Mouse (Mus musculus) gastrocnemius, postnatal 14 days (tissue): ENCODE results near the gene Mblac1. TPM values are rescaled to one million over a fixed set of nuclear protein-coding genes. Genes with fewer than 3 reads are reported as not detected.
A peak's percentile ranks its signal among the peaks of the same experiment; 100 is the strongest.
"Not testable (repeated sequence)": the region's sequence is repeated elsewhere in the genome, so short reads cannot be mapped to it uniquely, and the experiment has no call there.

Source experiments
- DNase-seq: peaks from one replicate; pipeline ENCODE4 v3.0.0; 2021; ENCODE audit warnings: mixed read lengths
- intact Hi-C: fragments of 180-260 bp; cut with DNase I; formaldehyde crosslinking; loops from one replicate; pipeline ENCODE4 v1.15.1; 2025; ENCODE audit warnings: low total_unique reads
- microRNA-seq, 2 experiments: library from miRNA; unstranded; fragments of <30 nt; microRNA quantifications; one replicate each; pipeline ENCODE4 v1.2.0; 2021
- total RNA-seq, 2 experiments: library from RNA; stranded (reverse); gene quantifications; 2 replicates each; pipeline ENCODE4 v1.2.3; 2021

Gene Mblac1
- total RNA-seq, 2 experiments from 2014 or later = 2.6 to 2.9 TPM

DNA sequence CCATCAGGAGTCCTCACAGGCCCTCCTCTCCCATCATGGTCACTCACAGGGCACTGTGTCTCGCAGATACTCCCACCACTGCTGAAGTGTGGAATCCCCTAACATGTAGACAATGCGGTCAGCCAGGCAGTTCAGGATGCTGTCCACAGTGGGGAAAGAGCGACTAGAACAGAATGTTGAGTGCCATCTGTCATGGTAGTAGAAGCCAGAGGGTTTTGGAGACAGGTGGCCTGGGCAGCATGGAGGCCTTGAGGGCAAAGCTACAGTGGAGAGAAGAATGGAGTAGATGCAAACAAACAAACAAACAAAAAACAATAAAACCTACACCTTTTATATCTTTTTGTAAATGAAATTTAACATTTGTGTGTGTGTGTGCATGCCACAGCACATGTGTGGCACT is 8.0 kb downstream of the Mblac1 start:
- intact Hi-C loops = loop anchor here (5.0 kb wide), 1 partner anchor 50 kb away; no protein-coding TSS in a partner anchor
- DNase-seq = no peak

DNA sequence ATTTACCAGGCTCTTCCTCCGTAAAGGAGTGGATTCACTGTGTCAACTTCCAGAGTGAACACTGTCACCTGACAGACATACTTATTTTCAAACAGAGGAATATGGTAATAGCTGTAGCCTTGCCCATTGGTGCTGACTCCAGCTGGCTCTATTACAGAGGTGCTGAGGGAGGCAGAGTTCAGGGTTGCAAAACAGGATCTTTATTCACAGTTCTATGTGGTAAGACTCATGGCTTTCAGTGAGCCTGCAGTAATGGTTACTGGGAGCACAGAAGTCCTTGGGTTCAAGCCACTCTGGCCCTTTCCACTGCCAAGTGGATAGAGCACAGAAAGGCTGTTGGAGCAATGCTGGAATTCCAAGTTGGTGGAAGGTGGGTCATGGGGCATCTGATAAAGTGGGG is 13.1 kb downstream of the Mblac1 start:
- intact Hi-C loops = no loop called here
- no peak for DNase-seq

DNA sequence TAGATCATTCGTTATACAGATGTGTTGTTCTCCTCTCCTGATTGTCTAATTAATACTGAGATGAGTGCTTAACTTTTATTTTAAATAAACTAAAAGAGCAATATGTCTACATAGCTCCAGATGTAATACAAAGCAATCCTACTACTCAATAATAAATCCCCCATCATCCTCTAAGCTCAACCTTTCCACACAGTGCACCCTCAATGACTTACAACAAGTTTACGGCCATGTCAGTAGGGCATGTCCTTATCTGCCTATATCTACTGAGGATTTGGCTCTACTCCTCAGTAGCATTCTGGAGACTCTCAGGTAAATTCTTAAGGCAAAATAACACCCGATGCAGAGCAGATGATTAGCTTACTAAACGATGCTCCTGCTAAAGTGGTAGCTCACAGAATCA is 13.8 kb downstream of the Mblac1 start:
- intact Hi-C loops = no loop called here
- DNase-seq = no peak

DNA sequence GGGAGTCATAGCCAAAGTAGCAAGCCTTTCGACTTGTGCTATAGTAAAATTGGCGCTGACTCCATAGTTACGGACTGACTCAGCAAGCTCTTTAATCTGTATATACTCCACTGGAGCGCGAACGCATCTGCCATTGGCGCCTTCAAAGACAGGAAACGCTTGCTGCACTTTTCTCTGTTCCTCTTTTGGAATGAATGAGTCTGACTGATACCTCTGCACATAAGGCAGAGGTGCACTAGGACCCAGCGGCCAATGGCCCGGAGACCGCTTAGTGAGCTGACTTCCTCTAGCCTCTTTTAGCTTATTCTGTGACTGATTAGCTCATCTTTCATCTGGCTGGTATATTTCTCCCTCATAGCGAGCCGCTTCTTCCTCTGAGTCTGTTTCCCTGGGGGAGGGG is 22.5 kb downstream of the Mblac1 start:
- intact Hi-C loops, DNase-seq: not testable (repeated sequence)

DNA sequence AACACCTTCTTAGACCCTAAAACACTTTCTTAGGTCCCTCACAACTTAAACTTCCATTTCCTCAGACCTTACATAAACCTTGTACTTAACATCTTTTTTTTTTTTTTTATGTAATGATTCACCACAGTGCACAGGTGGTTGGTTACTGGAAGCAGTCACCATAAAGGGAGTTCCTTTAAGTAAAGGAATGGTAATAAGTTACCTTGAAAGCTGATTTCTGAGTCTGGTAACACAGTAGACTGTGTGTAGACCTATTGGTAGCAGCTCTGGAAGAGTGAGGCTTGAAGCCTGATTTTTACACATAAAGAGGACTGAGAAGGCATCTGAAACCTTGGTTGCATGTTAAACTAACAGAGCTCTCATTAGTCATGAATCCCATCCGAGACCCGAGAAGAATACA is 25.8 kb downstream of the Mblac1 start:
- intact Hi-C loops = no loop called here
- no peak for DNase-seq

DNA sequence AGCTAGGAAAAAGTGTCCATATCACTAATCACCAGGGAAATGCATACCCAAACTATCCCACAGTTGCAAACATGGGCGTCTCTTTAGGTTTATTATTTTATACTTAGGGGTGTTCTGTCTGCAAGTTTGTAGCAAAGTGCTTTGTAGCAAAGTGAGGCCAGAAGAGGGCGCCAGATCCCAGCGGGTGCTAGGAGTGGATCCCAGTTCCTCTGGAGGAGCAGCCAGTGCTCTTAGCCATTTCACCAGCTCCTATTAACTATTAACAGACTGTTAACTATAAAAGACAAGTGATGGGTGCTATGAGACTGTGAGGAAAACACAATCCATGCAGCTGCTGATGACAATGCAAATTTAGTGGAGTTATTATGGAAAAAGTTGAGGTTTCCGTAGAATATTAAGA is 28.0 kb downstream of the Mblac1 start:
- intact Hi-C loops = no loop called here
- peak; percentile 85 for DNase-seq

DNA sequence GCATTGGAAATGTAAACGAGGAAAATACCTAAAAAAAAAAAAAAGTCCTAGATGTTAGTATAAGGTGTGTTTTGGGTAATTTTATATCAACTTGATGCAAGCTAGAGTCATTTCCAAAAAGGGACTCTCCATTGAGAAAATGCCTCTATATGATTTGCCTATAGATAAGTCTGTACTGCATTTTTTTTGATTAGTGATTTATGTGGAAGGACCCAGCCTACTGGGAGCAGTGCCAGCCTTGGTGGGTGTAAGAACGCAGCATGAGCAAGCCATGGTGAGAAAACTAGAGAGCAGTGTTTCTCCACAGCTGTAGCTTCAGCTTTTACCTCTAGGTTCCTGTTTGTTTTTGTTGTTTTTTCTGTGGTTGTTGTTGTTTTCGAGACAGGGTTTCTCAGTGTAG is 29.2 kb downstream of the Mblac1 start:
- intact Hi-C loops = no loop called here
- DNase-seq = no peak

DNA sequence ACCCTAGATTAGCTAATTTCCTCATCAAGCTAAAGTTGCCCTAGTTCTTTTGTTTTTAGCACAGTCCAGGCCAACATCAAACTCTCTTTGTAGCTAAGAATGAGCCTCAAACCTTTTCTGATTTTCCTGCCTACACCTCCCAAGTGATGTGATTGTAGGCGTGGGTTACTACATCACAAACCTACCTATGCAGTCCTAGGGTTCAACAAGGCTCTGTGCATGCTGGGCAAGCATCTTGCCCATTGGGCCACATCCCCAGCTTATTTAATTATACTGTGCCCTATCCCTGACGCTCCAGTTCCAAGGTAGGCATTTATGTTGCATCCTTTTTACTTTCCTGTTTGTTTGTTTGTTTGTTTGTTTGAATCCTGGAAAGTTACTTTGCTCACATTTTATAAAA is 31.6 kb downstream of the Mblac1 start, which contains the start of gene Nxpe5:
Nxpe5 (plus strand) TSS at position 199 of the 400 bp plus-strand sequence.
- DNase-seq = no peak
- intact Hi-C loops = no loop called here

DNA sequence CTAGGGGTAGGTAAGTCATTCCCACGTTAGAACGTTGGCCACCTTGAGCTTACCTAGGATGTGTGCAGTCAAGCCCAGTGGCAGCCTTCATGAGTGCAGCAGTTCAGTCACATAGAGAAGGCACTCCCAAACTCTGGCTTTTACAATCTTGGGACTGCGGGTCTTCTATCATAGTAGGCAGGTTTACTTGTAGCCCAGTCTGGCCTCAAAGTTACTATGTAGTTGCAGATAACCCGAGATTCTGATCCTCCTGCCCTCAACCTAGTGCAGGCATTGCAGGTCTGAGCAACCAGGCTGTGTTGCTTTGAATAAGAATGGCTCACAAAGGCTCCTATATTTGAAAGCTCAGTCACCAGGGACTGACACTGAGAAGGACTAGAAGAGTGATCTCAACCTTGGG is 32.4 kb downstream of the Mblac1 start:
- intact Hi-C loops = no loop called here
- DNase-seq = no peak

DNA sequence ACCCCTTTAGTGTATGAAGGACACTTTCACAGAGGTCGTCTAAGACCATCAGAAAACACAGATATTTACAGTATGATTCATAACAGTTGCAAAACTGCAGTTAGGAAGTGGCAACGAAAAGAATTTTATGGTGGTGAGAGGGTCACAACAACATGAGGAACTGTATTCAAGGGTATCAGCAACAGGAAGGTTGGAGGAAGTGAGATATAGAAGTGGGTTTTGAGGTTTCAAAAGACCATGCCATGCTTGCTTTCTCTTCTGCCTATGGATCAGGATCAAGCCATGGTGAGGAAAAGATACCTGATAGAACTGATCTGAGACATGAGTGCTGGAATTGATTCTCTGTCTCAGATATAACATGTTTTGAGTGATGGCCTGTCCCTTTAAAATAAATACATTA is 33.3 kb downstream of the Mblac1 start:
- intact Hi-C loops = no loop called here

DNA sequence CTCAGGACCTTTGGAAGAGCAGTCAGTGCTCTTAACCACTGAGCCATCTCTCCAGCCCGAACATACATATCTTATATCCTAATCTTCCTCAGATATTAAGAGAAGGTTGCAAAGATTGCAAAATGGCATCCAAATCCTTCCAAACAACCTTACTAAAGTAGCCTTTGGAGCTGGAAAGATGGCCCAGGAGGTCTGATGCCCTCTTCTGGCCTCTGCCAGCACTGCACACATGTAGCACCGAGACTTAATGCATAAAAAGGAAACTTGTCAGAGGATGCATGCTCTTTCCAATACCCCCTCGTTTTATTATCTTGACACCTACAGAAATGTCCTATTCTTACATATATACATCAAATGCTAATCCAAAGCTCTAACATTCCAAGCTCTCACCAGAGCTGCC is 33.9 kb downstream of the Mblac1 start:
- intact Hi-C loops = no loop called here
- DNase-seq = peak; percentile 18

More for the DNA sequence above, 33.3 kb downstream of the Mblac1 start:
- no peak for DNase-seq

DNA sequence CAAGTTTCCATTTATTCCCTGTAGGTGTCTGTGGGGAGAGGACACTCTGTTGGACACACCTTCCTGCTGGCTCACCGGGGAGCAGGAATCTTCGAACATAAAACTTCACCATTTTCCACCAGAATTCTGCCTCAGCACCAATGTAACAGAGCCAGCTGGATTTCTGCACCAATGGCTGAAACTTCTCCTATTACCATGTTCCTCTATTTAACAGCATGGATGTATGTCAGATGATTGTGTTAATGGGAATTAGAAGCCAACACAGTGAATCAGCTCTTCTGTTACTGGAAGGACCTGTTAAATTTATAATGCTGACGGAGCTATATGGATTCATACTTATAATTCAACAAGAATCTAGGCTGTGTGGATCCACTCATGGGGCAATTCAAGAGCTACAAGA is 35.4 kb downstream of the Mblac1 start:
- DNase-seq = no peak
- intact Hi-C loops = no loop called here

DNA sequence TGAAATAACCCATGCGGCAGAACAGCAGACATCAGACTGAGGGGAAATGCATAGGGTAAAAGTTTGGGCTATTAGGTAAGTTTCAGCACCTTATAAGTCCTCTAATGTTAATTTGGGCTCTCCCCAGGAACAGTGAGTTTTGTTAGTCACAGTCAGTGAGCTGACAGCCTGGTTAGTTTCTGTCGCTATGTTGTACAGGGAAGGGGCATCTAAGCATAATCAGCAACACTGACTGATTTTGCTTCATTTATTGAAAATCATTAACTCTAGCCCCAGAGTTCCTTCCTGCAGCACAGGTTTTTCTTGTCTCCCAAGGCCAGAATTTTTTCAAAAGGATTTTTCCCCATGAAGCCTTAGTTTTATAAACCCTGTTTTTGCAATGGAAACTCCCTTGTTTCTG is 39.7 kb downstream of the Mblac1 start:
- intact Hi-C loops = no loop called here
- no peak for DNase-seq

DNA sequence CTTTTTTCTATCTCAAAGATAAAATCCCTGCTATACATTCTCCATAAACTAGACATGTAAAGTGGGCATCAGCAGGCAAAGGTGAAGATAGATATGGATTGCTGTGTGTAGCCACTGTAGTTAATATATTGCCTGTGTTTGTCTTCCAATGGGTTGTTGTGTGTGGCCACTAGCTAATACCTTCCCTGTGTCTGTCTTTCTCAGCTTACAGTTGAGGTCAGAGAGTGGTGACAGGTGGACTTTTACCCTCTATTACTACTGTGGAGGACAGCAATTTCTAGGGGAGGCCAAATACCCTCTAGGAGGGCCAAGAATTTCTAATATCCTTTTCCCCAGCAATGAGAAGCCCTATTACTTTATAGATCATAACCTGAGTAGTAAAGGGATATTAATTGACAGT is 40.1 kb downstream of the Mblac1 start:
- no peak for DNase-seq
- intact Hi-C loops = no loop called here

DNA sequence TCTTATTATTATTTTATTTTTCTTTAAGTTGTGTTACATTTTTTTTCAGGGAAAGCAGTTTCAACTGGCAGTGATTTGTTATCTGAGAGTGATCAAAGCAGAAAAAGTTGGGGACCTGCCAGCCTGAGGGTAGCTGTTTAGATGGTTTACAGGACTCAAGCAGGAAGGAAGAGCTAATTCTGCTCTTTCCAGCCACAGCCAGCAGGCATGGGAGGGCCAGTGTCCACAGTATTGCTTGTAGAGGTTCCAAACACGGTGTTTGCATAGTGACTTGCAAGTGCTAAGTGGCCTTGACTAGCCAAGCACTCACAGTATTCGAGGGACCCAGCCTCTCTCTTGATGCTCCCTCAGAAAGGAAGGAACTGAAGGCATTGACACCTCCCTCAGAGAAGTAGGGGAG is 47.4 kb downstream of the Mblac1 start:
- no peak for DNase-seq
- intact Hi-C loops = no loop called here

Small RNA genes lying within 50 kb of the gene (microRNA-seq; reads per million reads assigned to microRNA genes)
- 471 to 760 reads per million in 2 experiments for gene Mir106b
- 483 to 580 reads per million in 2 experiments for gene Mir25
- gene Mir93 = 1,423 to 1,877 reads per million in 2 experiments

Other genes with a start within 250 kb of the Mblac1 start
- gene Gjc3, start 231.2 kb upstream of the Mblac1 start, total RNA-seq = 1 to 10 TPM; 3.0 to 6.7 TPM
- not detected for gene Azgp1, start 212.8 kb upstream of the Mblac1 start, total RNA-seq
- gene Smok3a, start 173.1 kb upstream of the Mblac1 start, total RNA-seq = not detected
- not detected for gene Smok3b, start 172.9 kb upstream of the Mblac1 start, total RNA-seq
- not detected for gene Smok3c, start 141.1 kb upstream of the Mblac1 start, total RNA-seq
- 10 to 100 TPM; 10.8 to 11.2 TPM for gene Zkscan1, start 109.2 kb upstream of the Mblac1 start, total RNA-seq
- gene Zscan21, start 77.4 kb upstream of the Mblac1 start, total RNA-seq = 10 to 100 TPM; 10.3 to 10.6 TPM
- 1 to 10 TPM; 5.3 to 6.0 TPM for gene Zfp113, start 38.6 kb upstream of the Mblac1 start, total RNA-seq
- 100 to 1,000 TPM; 107 to 110 TPM for gene Cops6, start 33.2 kb upstream of the Mblac1 start, total RNA-seq
- 10 to 100 TPM in 1 of 2 experiments, 1 to 10 TPM in 1; 7.6 to 10.1 TPM for gene Ap4m1, start 22.3 kb upstream of the Mblac1 start, total RNA-seq
- 10 to 100 TPM; 10.7 to 11.8 TPM for gene Mcm7, start 21.9 kb upstream of the Mblac1 start, total RNA-seq
- 10 to 100 TPM; 20.8 to 24.8 TPM for gene Taf6, start 6.9 kb upstream of the Mblac1 start, total RNA-seq
- gene Cnpy4, start 6.8 kb upstream of the Mblac1 start, total RNA-seq = 1 to 10 TPM; 6.4 to 7.2 TPM
- under 1 TPM; 0.58 to 0.98 TPM for gene Nxpe5, start 31.6 kb downstream of the Mblac1 start, total RNA-seq
- gene Lamtor4, start 61.2 kb downstream of the Mblac1 start, total RNA-seq = 10 to 100 TPM; 52.6 to 60.5 TPM
- gene BC037034, start 69.7 kb downstream of the Mblac1 start, total RNA-seq = 1 to 10 TPM; 3.4 to 4.6 TPM
- under 1 TPM; 0.51 to 0.55 TPM for gene Gal3st4, start 78.5 kb downstream of the Mblac1 start, total RNA-seq
- gene Gm43720, start 85.6 kb downstream of the Mblac1 start, total RNA-seq = not detected
- under 1 TPM; 0.44 to 0.47 TPM for gene Gpc2, start 85.7 kb downstream of the Mblac1 start, total RNA-seq
- gene Stag3, start 85.9 kb downstream of the Mblac1 start, total RNA-seq = under 1 TPM in 1 of 2 experiments, not detected in 1; 0.49 TPM
- gene Pvrig, start 147.6 kb downstream of the Mblac1 start, total RNA-seq = not detected
- gene Zfp157, start 247.2 kb downstream of the Mblac1 start, total RNA-seq = 1 to 10 TPM; 3.2 to 3.6 TPM